Mouse (Mus musculus) olfactory bulb, adult 2 months (tissue): ENCODE measurements around the gene Fxr2.

Experiments
- CTCF ChIP-seq: fragments of 200-500 bp; IDR thresholded peaks from 2 replicates; pipeline ENCODE4 v1.5.1; 2012; ENCODE audit warnings: low read depth, mild to moderate bottlenecking, low read length, moderate library complexity; ENCODE audit not compliant: insufficient read depth
- POLR2A ChIP-seq: fragments of 200-500 bp; IDR thresholded peaks from 2 replicates; pipeline ENCODE4 v1.6.1; 2012; ENCODE audit warnings: mild to moderate bottlenecking, low read depth, low read length, moderate library complexity; ENCODE audit not compliant: insufficient read depth

- TF ChIP-seq CTCF (no peak), POLR2A (no peak)
Measured at GRCm38 (mm10) chr11:69635471-69635870, 2.7 kb downstream of the Fxr2 start.
